Mouse (Mus musculus) left cerebral cortex, postnatal 14 days (tissue): ENCODE results near the gene Ahsa1. TPM values are rescaled to one million over a fixed set of nuclear protein-coding genes. Genes with fewer than 3 reads are reported as not detected.

Experiments
- microRNA-seq, 2 experiments: library from miRNA; unstranded; fragments of <30 nt; microRNA quantifications; one replicate each; pipeline ENCODE4 v1.2.0; 2022
- total RNA-seq, 2 experiments: library from RNA; stranded (reverse); gene quantifications; 2 replicates each; pipeline ENCODE4 v1.2.3; 2021

Gene Ahsa1
- total RNA-seq, 2 experiments from 2014 or later: 158 to 159 TPM

Small RNAs within 50 kb of the gene (microRNA-seq; reads per million reads assigned to microRNA genes)
- 0 reads per million in 2 experiments for gene Gm47293

Other genes with a start within 250 kb of the Ahsa1 start
- 10 to 100 TPM; 41.2 to 43.1 TPM for gene Tmem63c, start 245.1 kb upstream of the Ahsa1 start, total RNA-seq
- 10 to 100 TPM in 1 of 2 experiments, 1 to 10 TPM in 1; 9.9 to 11.4 TPM for gene Ngb, start 163.9 kb upstream of the Ahsa1 start, total RNA-seq
- gene Gstz1, start 119.3 kb upstream of the Ahsa1 start, total RNA-seq: 10 to 100 TPM; 48.1 to 51.7 TPM
- 10 to 100 TPM; 20.0 to 21.6 TPM for gene Pomt2, start 118.5 kb upstream of the Ahsa1 start, total RNA-seq
- 1 to 10 TPM; 3.4 to 3.6 TPM for gene Samd15, start 66.8 kb upstream of the Ahsa1 start, total RNA-seq
- 10 to 100 TPM; 28.0 to 28.5 TPM for gene Tmed8, start 66.0 kb upstream of the Ahsa1 start, total RNA-seq
- 1 to 10 TPM in 1 of 2 experiments, under 1 TPM in 1; 0.85 to 2.1 TPM for gene Noxred1, start 27.7 kb upstream of the Ahsa1 start, total RNA-seq
- gene Vipas39, start 223 bp upstream of the Ahsa1 start, total RNA-seq: 10 to 100 TPM; 55.8 to 58.7 TPM
- gene Ism2, start 33.2 kb downstream of the Ahsa1 start, total RNA-seq: under 1 TPM; 0.47 to 0.48 TPM
- gene Sptlc2, start 121.9 kb downstream of the Ahsa1 start, total RNA-seq: 10 to 100 TPM; 43.8 to 49.1 TPM
- gene Slirp, start 177.4 kb downstream of the Ahsa1 start, total RNA-seq: 10 to 100 TPM; 79.6 to 93.9 TPM
- 10 to 100 TPM; 17.1 to 17.2 TPM for gene Alkbh1, start 177.5 kb downstream of the Ahsa1 start, total RNA-seq
- gene Snw1, start 205.8 kb downstream of the Ahsa1 start, total RNA-seq: 10 to 100 TPM; 50.5 to 54.1 TPM
- gene Gm5788, start 228.2 kb downstream of the Ahsa1 start, total RNA-seq: not detected
- gene Gm8300, start 247.8 kb downstream of the Ahsa1 start, total RNA-seq: not detected